21 mouse cellular contexts compared by ENCODE assay signal in the genomic region with DNA sequence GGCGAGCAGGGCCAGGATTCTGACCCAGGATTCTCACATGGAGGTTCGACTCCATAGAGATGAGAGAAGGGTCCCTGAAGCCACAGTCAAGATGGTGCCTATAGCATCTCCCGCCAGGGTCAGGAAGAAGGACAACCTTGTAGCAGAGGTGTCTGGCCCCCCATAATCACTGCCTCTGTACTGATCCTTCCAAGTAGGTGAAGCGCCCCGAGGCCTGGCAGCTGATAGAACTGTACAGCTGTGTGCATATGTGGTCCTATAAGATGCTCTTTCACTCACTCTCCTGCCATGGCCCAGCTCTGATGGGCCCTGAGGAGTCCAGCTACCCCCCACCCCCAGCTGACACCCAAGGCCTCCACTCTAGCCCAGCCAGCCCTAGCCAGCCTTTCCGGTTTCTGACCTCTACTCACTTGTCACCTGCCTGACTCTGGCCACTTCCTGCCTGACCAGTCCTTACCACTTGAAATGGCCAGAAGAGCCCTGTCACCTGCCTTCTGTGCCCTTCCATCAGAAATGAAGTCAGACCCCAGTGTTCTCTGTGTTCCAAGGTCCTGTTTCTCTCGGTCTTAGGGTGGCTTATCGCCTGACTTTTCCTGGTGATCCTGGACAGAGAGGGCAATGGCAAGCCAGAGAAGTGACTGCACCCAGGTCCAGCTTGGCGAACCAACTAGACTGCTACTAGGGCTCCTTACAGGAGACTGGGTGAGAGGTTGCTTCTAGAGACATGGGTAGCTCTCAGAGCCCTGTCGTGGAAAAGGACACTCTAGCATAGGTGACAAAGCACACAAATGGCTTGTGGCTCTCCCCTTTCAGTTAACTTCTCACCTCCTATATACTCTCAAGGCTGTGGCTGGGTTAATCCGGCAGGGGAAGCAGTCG. TPM values are rescaled to one million over a fixed set of nuclear protein-coding genes. Genes with fewer than 3 reads are reported as not detected.
A peak's percentile ranks its signal among the peaks of the same experiment; 100 is the strongest.
DNase-seq lines count a peak whose midpoint lies in the region; ATAC-seq and TF ChIP-seq lines count a peak whose summit lies in the region.
"Had no signal": no experiment of that assay in that cellular context is flagged by ENCODE, and none has a peak within 500 bp of the region (broad histone marks: within the 10 kb centered on the region; RNA-seq: fewer than 3 reads in every experiment).

No protein-coding gene starts in this region.

- no peaks in the 10 kb centered on the region for H3K36me3 ChIP-seq in kidney, adult 2 months (ENCODE audit: control insufficient read depth, insufficient read depth, low read length)
- H3K36me3 ChIP-seq: forebrain, embryonic 12.5 days had no signal

- no peak overlapping the region for H3K27ac ChIP-seq in kidney, adult 2 months (ENCODE audit: insufficient read depth, low read depth, low read length)
- H3K27ac ChIP-seq: embryonic facial prominence, embryonic 10.5 days; forebrain, embryonic 12.5 days had no signal

- WGBS in kidney, adult 2 months, result 86% methylated on average over 12 of the region's 12 CpGs

- intact Hi-C loops in left cerebral cortex, postnatal 10 days (cut with DNase I), result no loop called here

- no peak for TF ChIP-seq CTCF in kidney, adult 2 months (conservative IDR thresholded peaks at IDR 0.05; ENCODE audit: insufficient read depth, insufficient read length, low read depth, low read length)

- no peak for TF ChIP-seq POLR2A in kidney, adult 2 months (IDR thresholded peaks at IDR 0.05; ENCODE audit: low read depth, low read length)

- H3K4me1 ChIP-seq in kidney, adult 2 months (ENCODE audit: control insufficient read depth, insufficient read depth, low read length), result no peaks in the 10 kb centered on the region

- peak; percentile 37 for DNase-seq in cerebellum, adult 11 months
- DNase-seq in kidney, adult 2 months, result peak; percentile 23
- DNase-seq in kidney, postnatal 14 days, result no peak
- DNase-seq in cerebellum, postnatal 25 days, result peak; percentile 49 to 52
- DNase-seq in lung, postnatal 36 days, result peak; percentile 74
- DNase-seq in left cerebral cortex, postnatal 10 days (ENCODE audit: extremely low spot score in 1 of 2, low spot score in 2 of 2), result no peak
- no peak for DNase-seq in adrenal gland, postnatal 10 days
- DNase-seq: adrenal gland, adult 8-10 months; gastrocnemius, postnatal 14 days; heart, adult 2 months; heart, postnatal 36 days; kidney, adult 11 months; kidney, postnatal 10 days; left cerebral cortex, postnatal 4 days; liver, postnatal 0 days; midbrain, embryonic 14.5 days; thymus, adult 2 months had no signal

- ATAC-seq in cerebellum, adult (ENCODE audit: insufficient number of reproducible peaks, low FRiP score, low TSS enrichment), result no peak
- ATAC-seq: liver, postnatal 0 days had no signal

- no peaks in the 10 kb centered on the region for H3K27me3 ChIP-seq in kidney, adult 2 months (replicated peaks; ENCODE audit: control insufficient read depth, insufficient read depth, low read length)

- no peak overlapping the region for H3K4me3 ChIP-seq in kidney, adult 2 months (ENCODE audit: insufficient read depth, low read depth, low read length)
- H3K4me3 ChIP-seq: embryonic facial prominence, embryonic 10.5 days; forebrain, embryonic 12.5 days; heart, adult 2 months; myocyte had no signal

RNA-seq across cellular contexts. Expression of a gene that starts 6.6 kb away (rescaled TPM):
- polyA plus RNA-seq in kidney, adult 2 months (2012; rRNA removed), result 3.3 and 3.7 TPM in 2 replicates
- 10 to 100 TPM; 30.2 to 31.2 TPM for total RNA-seq in left cerebral cortex, postnatal 10 days (2021)
- total RNA-seq in adrenal gland, postnatal 10 days (2021), result 10 to 100 TPM; 10.6 to 11.5 TPM

Comparison
In these comparisons a context has a peak if more than half of its experiments do, and no peak if none do; other contexts are left out.
1. DNase-seq: peak in cerebellum, adult 11 months (single experiment), kidney, adult 2 months (single experiment), cerebellum, postnatal 25 days (2 of 2) and lung, postnatal 36 days (single experiment); none in kidney, postnatal 14 days (single experiment), left cerebral cortex, postnatal 10 days (0 of 2) and adrenal gland, postnatal 10 days (single experiment).